Mouse (Mus musculus) bone marrow, adult 2 months (tissue): ENCODE data around the gene Borcs5.

Experiments used
- CTCF ChIP-seq: fragments of 200-500 bp; IDR thresholded peaks from 2 replicates; pipeline ENCODE4 v1.5.1; 2011; ENCODE audit warnings: low read length, control low read depth; ENCODE audit not compliant: control insufficient read depth, insufficient read depth
- POLR2A ChIP-seq: fragments of 200-500 bp; IDR thresholded peaks from 2 replicates; pipeline ENCODE4 v1.6.1; 2011; ENCODE audit warnings: low read depth, mild to moderate bottlenecking, control low read depth, low read length, borderline replicate concordance; ENCODE audit not compliant: control insufficient read depth

DNA sequence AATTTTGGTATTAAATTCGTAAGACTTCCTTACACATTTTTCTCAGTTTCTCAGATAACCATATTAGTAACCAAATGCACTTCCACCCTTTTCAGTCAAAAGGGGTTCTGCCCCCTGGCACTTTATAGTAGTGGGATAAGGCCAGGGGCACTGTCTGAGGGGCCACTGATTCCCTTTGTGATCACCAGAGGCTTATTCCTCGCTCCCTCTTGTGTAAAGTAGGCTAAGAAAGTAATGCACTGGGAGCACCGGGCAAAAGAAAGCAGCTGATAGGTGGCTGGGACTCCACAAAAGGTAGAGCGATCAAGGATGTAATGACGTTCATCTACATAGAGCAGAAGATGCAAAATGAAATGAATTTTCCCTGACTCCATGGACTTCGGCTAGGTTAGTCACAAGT is 46.2 kb downstream of the Borcs5 start:
- TF ChIP-seq CTCF: no peak
- TF ChIP-seq POLR2A: no peak
